Mouse (Mus musculus): Measurements from ENCODE around the gene Ccm2l. TPM values are rescaled to one million over a fixed set of nuclear protein-coding genes. Genes with fewer than 3 reads are reported as not detected.

The Ccm2l gene
- polyA plus RNA-seq, 1 experiment from 2014 or later = 2.4 TPM

GRCm38 (mm10) chr2:153081866-153082265, 16.1 kb downstream of the Ccm2l start:
- Histone ChIP-seq H3K4me2 (no peak overlapping the region), H3K9ac (no peak overlapping the region), H3K27me3 (no peaks in the 10 kb centered on the region), H3K9me3 (no peaks in the 10 kb centered on the region), H3K27ac (replicated peaks) (no peak overlapping the region), H3K4me1 (replicated peaks) (no peaks in the 10 kb centered on the region), H3K4me3 (no peak overlapping the region), H3K36me3 (no peaks in the 10 kb centered on the region)
- WGBS = 85% methylated on average over 6 of the region's 6 CpGs
- no peak for ATAC-seq (ENCODE audit: low read depth)

- H3K36me3 ChIP-seq = no peaks in the 10 kb centered on the region
- H3K27me3 ChIP-seq = no peaks in the 10 kb centered on the region
- no peak overlapping the region for H3K9ac ChIP-seq
- no peaks in the 10 kb centered on the region for H3K4me1 ChIP-seq (replicated peaks)
- 86% methylated on average over 8 of the region's 8 CpGs for WGBS
- no peak for ATAC-seq (ENCODE audit: low read depth)
- H3K4me2 ChIP-seq = no peak overlapping the region
- H3K27ac ChIP-seq (replicated peaks) = no peak overlapping the region
- H3K9me3 ChIP-seq = no peaks in the 10 kb centered on the region
- no peak overlapping the region for H3K4me3 ChIP-seq
Measured at GRCm38 (mm10) chr2:153083275-153083674, 17.5 kb downstream of the Ccm2l start.

GRCm38 (mm10) chr2:153083824-153084223, 18.1 kb downstream of the Ccm2l start:
- no peaks in the 10 kb centered on the region for H3K4me1 ChIP-seq (replicated peaks)
- H3K27ac ChIP-seq (replicated peaks) = no peak overlapping the region
- ATAC-seq (ENCODE audit: low read depth) = no peak
- H3K4me3 ChIP-seq = no peak overlapping the region
- 88% methylated on average over 4 of the region's 4 CpGs for WGBS
- no peaks in the 10 kb centered on the region for H3K27me3 ChIP-seq
- H3K9me3 ChIP-seq = no peaks in the 10 kb centered on the region
- no peak overlapping the region for H3K4me2 ChIP-seq
- no peak overlapping the region for H3K9ac ChIP-seq
- H3K36me3 ChIP-seq = no peaks in the 10 kb centered on the region

- 67% methylated on average over 7 of the region's 7 CpGs for WGBS
- H3K9ac ChIP-seq = no peak overlapping the region
- H3K36me3 ChIP-seq = no peaks in the 10 kb centered on the region
- H3K4me1 ChIP-seq (replicated peaks) = no peaks in the 10 kb centered on the region
- ATAC-seq (ENCODE audit: low read depth) = no peak
- no peaks in the 10 kb centered on the region for H3K9me3 ChIP-seq
- no peak overlapping the region for H3K4me2 ChIP-seq
- H3K4me3 ChIP-seq = no peak overlapping the region
- no peaks in the 10 kb centered on the region for H3K27me3 ChIP-seq
- no peak overlapping the region for H3K27ac ChIP-seq (replicated peaks)
Measured at GRCm38 (mm10) chr2:153084261-153084976, 18.7 kb downstream of the Ccm2l start.

- Histone ChIP-seq H3K27me3 (no peaks in the 10 kb centered on the region), H3K4me2 (no peak overlapping the region), H3K4me1 (replicated peaks) (no peaks in the 10 kb centered on the region), H3K9me3 (no peaks in the 10 kb centered on the region), H3K9ac (no peak overlapping the region), H3K4me3 (no peak overlapping the region), H3K36me3 (no peaks in the 10 kb centered on the region), H3K27ac (replicated peaks) (no peak overlapping the region)
- no peak for ATAC-seq (ENCODE audit: low read depth)
- 92% methylated on average over 6 of the region's 6 CpGs for WGBS
Measured at GRCm38 (mm10) chr2:153085556-153085955, 19.8 kb downstream of the Ccm2l start.

- Histone ChIP-seq H3K4me2 (no peak overlapping the region), H3K36me3 (no peaks in the 10 kb centered on the region), H3K27me3 (no peaks in the 10 kb centered on the region), H3K27ac (replicated peaks) (no peak overlapping the region), H3K4me3 (no peak overlapping the region), H3K4me1 (replicated peaks) (no peaks in the 10 kb centered on the region), H3K9ac (no peak overlapping the region), H3K9me3 (no peaks in the 10 kb centered on the region)
- no peak for ATAC-seq (ENCODE audit: low read depth)
- WGBS = 90% methylated on average over 4 of the region's 4 CpGs
Measured at GRCm38 (mm10) chr2:153086166-153086565, 20.4 kb downstream of the Ccm2l start.

GRCm38 (mm10) chr2:153087091-153087490, 21.3 kb downstream of the Ccm2l start:
- Histone ChIP-seq H3K4me3 (no peak overlapping the region), H3K27ac (replicated peaks) (no peak overlapping the region), H3K36me3 (no peaks in the 10 kb centered on the region), H3K4me1 (replicated peaks) (no peaks in the 10 kb centered on the region), H3K9ac (no peak overlapping the region), H3K27me3 (no peaks in the 10 kb centered on the region), H3K4me2 (no peak overlapping the region), H3K9me3 (no peaks in the 10 kb centered on the region)
- 91% methylated on average over 10 of the region's 10 CpGs for WGBS
- ATAC-seq (ENCODE audit: low read depth) = no peak

GRCm38 (mm10) chr2:153089316-153089715, 23.6 kb downstream of the Ccm2l start:
- no peak for ATAC-seq (ENCODE audit: low read depth)
- Histone ChIP-seq H3K27me3 (no peaks in the 10 kb centered on the region), H3K9me3 (no peaks in the 10 kb centered on the region), H3K36me3 (no peaks in the 10 kb centered on the region), H3K4me3 (no peak overlapping the region), H3K4me2 (no peak overlapping the region), H3K27ac (replicated peaks) (no peak overlapping the region), H3K4me1 (replicated peaks) (no peaks in the 10 kb centered on the region), H3K9ac (no peak overlapping the region)
- 57% methylated on average over 2 of the region's 2 CpGs for WGBS

GRCm38 (mm10) chr2:153090551-153091165, 24.9 kb downstream of the Ccm2l start:
- H3K36me3 ChIP-seq = no peaks in the 10 kb centered on the region
- H3K9ac ChIP-seq = no peak overlapping the region
- 45% methylated on average over 10 of the region's 10 CpGs for WGBS

GRCm38 (mm10) chr2:153107046-153107766, 41.5 kb downstream of the Ccm2l start:
- no peak for ATAC-seq (ENCODE audit: low read depth)

More at GRCm38 (mm10) chr2:153090551-153091165, 24.9 kb downstream of the Ccm2l start:
- H3K9me3 ChIP-seq = no peaks in the 10 kb centered on the region
- H3K4me3 ChIP-seq = no peak overlapping the region
- no peaks in the 10 kb centered on the region for H3K27me3 ChIP-seq
- H3K4me1 ChIP-seq (replicated peaks) = no peaks in the 10 kb centered on the region
- no peak overlapping the region for H3K4me2 ChIP-seq
- H3K27ac ChIP-seq (replicated peaks) = no peak overlapping the region
- ATAC-seq (ENCODE audit: low read depth) = no peak

GRCm38 (mm10) chr2:153107802-153108201, 42.0 kb downstream of the Ccm2l start:
- peak overlapping the region; percentile 46; the same call in 1 of the 2 replicates for H3K4me3 ChIP-seq
- H3K9me3 ChIP-seq = no peaks in the 10 kb centered on the region
- H3K4me2 ChIP-seq = peak overlapping the region; percentile 74
- H3K4me1 ChIP-seq (replicated peaks) = peaks cover 16% of the 10 kb centered on the region
- 4% methylated on average over 15 of the region's 15 CpGs for WGBS
- no peak overlapping the region for H3K27ac ChIP-seq (replicated peaks)
- H3K9ac ChIP-seq = no peak overlapping the region
- ATAC-seq (ENCODE audit: low read depth) = no peak
- no peaks in the 10 kb centered on the region for H3K36me3 ChIP-seq
- peaks cover 56% of the 10 kb centered on the region for H3K27me3 ChIP-seq

More at GRCm38 (mm10) chr2:153107046-153107766, 41.5 kb downstream of the Ccm2l start:
- peaks cover 53% of the 10 kb centered on the region for H3K27me3 ChIP-seq
- peak overlapping the region; percentile 74 for H3K4me2 ChIP-seq
- H3K9ac ChIP-seq = no peak overlapping the region
- no peaks in the 10 kb centered on the region for H3K9me3 ChIP-seq
- no peaks in the 10 kb centered on the region for H3K36me3 ChIP-seq
- no peak overlapping the region for H3K27ac ChIP-seq (replicated peaks)
- WGBS = 32% methylated on average over 23 of the region's 23 CpGs
- peaks cover 16% of the 10 kb centered on the region for H3K4me1 ChIP-seq (replicated peaks)
- H3K4me3 ChIP-seq = peak overlapping the region; percentile 46; the same call in 1 of the 2 replicates
